Mouse (Mus musculus): ENCODE data around the gene Mrpl48. TPM values are rescaled to one million over a fixed set of nuclear protein-coding genes. Genes with fewer than 3 reads are reported as not detected.

The Mrpl48 gene
- polyA plus RNA-seq, 1 experiment from 2014 or later, result 89.2 TPM

- Histone ChIP-seq H3K9me3 (ENCODE audit: control insufficient read depth, low read length) (no peaks in the 10 kb centered on the region), H3K4me2 (ENCODE audit: low read depth, low read length) (no peak overlapping the region), H3K4me3 (ENCODE audit: low read length) (no peak overlapping the region), H3K9ac (ENCODE audit: low read depth, low read length) (no peak overlapping the region), H3K27me3 (replicated peaks; ENCODE audit: control insufficient read depth, insufficient read depth, low read length) (no peaks in the 10 kb centered on the region), H3K36me3 (ENCODE audit: control insufficient read depth, insufficient read depth, low read length) (peaks cover 18% of the 10 kb centered on the region; the same call in 1 of the 2 replicates), H3K27ac (ENCODE audit: low read length) (no peak overlapping the region), H3K4me1 (ENCODE audit: control insufficient read depth, insufficient read depth, low read length) (peaks cover 21% of the 10 kb centered on the region)
- no peak for ATAC-seq
- 71% methylated on average over 4 of the region's 4 CpGs for WGBS
These were observed 110.7 kb downstream of the Mrpl48 start for GRCm38 (mm10) chr7:100497402-100497801.

GRCm38 (mm10) chr7:100496791-100497190 is 111.3 kb downstream of the Mrpl48 start:
- WGBS, result 94% methylated on average over 9 of the region's 9 CpGs
- Histone ChIP-seq H3K4me2 (ENCODE audit: low read depth, low read length) (no peak overlapping the region), H3K4me1 (ENCODE audit: control insufficient read depth, insufficient read depth, low read length) (peaks cover 18% of the 10 kb centered on the region), H3K4me3 (ENCODE audit: low read length) (no peak overlapping the region), H3K9ac (ENCODE audit: low read depth, low read length) (peak overlapping the region; percentile 78; the same call in 1 of the 2 replicates), H3K27ac (ENCODE audit: low read length) (no peak overlapping the region), H3K36me3 (ENCODE audit: control insufficient read depth, insufficient read depth, low read length) (peaks cover 18% of the 10 kb centered on the region; the same call in 1 of the 2 replicates), H3K27me3 (replicated peaks; ENCODE audit: control insufficient read depth, insufficient read depth, low read length) (no peaks in the 10 kb centered on the region), H3K9me3 (ENCODE audit: control insufficient read depth, low read length) (no peaks in the 10 kb centered on the region)
- no peak for ATAC-seq

- peaks cover 18% of the 10 kb centered on the region; the same call in 1 of the 2 replicates for H3K36me3 ChIP-seq (ENCODE audit: control insufficient read depth, insufficient read depth, low read length)
- H3K4me3 ChIP-seq (ENCODE audit: low read length), result peak overlapping the region; percentile 52
- H3K27ac ChIP-seq (ENCODE audit: low read length), result peak overlapping the region; percentile 89; the same call in 1 of the 2 replicates
- H3K9ac ChIP-seq (ENCODE audit: low read depth, low read length), result peak overlapping the region; percentile 78
- 68% methylated on average over 6 of the region's 6 CpGs for WGBS
- H3K4me1 ChIP-seq (ENCODE audit: control insufficient read depth, insufficient read depth, low read length), result peaks cover 18% of the 10 kb centered on the region
- no peak for ATAC-seq
- H3K4me2 ChIP-seq (ENCODE audit: low read depth, low read length), result peak overlapping the region; percentile 89
- H3K9me3 ChIP-seq (ENCODE audit: control insufficient read depth, low read length), result no peaks in the 10 kb centered on the region
- no peaks in the 10 kb centered on the region for H3K27me3 ChIP-seq (replicated peaks; ENCODE audit: control insufficient read depth, insufficient read depth, low read length)
These were observed 111.7 kb downstream of the Mrpl48 start for GRCm38 (mm10) chr7:100496371-100496770.

Other genes with a start within 250 kb of the Mrpl48 start
- 11.6 and 12.1 TPM in 2 replicates for gene C2cd3, start 236.1 kb downstream of the Mrpl48 start, polyA plus RNA-seq (2015; fragmentation: Nextera tagmentation; extraction: Ambion mirVana)
- gene Ppme1, start 236.0 kb downstream of the Mrpl48 start, polyA plus RNA-seq (2015; fragmentation: Nextera tagmentation; extraction: Ambion mirVana), result 47.0 and 52.4 TPM in 2 replicates
- not detected in 2 replicates for gene Ucp3, start 135.3 kb downstream of the Mrpl48 start, polyA plus RNA-seq (2015; fragmentation: Nextera tagmentation; extraction: Ambion mirVana)
- 368 and 382 TPM in 2 replicates for gene Ucp2, start 115.0 kb downstream of the Mrpl48 start, polyA plus RNA-seq (2015; fragmentation: Nextera tagmentation; extraction: Ambion mirVana)
- 0.48 and 0.50 TPM in 2 replicates for gene Dnajb13, start 93.3 kb downstream of the Mrpl48 start, polyA plus RNA-seq (2015; fragmentation: Nextera tagmentation; extraction: Ambion mirVana)
- gene Coa4, start 71.2 kb downstream of the Mrpl48 start, polyA plus RNA-seq (2015; fragmentation: Nextera tagmentation; extraction: Ambion mirVana), result 59.2 and 59.3 TPM in 2 replicates
- gene Rab6a, start 891 bp downstream of the Mrpl48 start, polyA plus RNA-seq (2015; fragmentation: Nextera tagmentation; extraction: Ambion mirVana), result 85.7 and 89.7 TPM in 2 replicates
- gene Plekhb1, start 54.1 kb upstream of the Mrpl48 start, polyA plus RNA-seq (2015; fragmentation: Nextera tagmentation; extraction: Ambion mirVana), result 15.1 and 15.8 TPM in 2 replicates
- 21.2 and 24.9 TPM in 2 replicates for gene Fam168a, start 98.3 kb upstream of the Mrpl48 start, polyA plus RNA-seq (2015; fragmentation: Nextera tagmentation; extraction: Ambion mirVana)